Mouse (Mus musculus): ENCODE measurements at regions not wholly inside any gene's neighbourhood (a gene's known extent, or its start where the extent isn't known, plus 50 kb on each side); places are given as distances from the start of the nearest gene placed in this dataset.

DNA sequence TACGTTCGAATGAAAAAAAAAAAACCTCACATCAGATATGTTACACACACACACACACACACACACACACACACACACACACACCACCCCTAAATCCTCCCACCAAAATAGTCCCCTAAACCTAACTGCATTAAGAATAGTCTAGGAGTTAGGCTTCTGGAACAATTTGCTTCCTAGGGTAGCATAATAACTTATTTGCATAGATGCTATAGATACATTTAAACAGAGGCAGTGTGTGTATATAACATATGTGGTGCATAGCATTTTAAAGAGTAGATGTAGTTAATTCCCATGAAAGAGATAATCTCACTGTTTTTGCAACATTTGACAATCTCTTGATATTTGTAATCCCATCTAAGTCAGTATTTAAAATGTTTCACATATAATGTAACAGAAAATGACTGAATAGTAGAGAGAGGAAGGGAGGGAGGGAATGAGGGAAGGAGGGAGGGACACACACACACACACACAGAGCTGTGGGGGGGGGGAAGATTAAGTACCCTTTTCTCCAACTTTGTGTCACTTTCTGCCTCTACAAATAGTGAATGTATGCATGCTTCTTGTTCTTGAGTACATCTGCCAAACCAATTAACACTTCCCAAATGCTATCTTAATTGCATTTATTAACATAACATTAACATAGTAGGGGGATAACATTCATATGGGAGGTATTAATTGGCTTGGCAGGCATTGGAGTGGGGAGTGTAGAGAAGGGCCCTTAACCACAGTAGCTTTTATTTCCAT is 127.7 kb upstream of the Tle1 start:
- Histone ChIP-seq H3K4me3 (replicated peaks) (no peak overlapping the region), H3K4me2 (replicated peaks) (no peak overlapping the region), H3K9ac (no peak overlapping the region), H3K27me3 (no peaks in the 10 kb centered on the region), H3K9me3 (replicated peaks) (no peaks in the 10 kb centered on the region), H3K27ac (replicated peaks) (no peak overlapping the region), H3K36me3 (no peaks in the 10 kb centered on the region), H3K4me1 (no peaks in the 10 kb centered on the region)
- ATAC-seq (ENCODE audit: insufficient number of reproducible peaks, low FRiP score, low TSS enrichment, low read depth): no peak
- 90% methylated on average over 2 of the region's 2 CpGs for WGBS

DNA sequence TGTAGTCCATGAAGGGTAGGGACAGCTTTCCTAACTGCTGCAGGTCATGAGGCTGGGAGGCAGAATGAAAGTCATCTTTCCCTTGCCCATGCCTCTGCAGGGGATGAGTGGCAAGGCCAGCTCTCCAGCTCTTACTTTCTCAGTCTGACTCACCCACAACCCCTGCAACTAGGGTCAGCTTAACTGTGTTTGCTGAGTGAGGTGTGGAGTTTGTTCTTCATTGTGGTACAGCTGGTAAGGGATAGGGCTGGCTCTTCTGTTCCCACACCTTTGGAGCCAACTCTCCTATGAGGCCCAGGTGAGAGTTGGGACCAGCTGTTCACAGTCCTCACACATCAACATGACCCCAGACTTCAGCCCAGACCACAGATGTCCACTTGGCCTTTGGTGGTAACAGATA is 124.2 kb upstream of the Tle1 start:
- Histone ChIP-seq H3K4me2 (replicated peaks) (no peak overlapping the region), H3K27me3 (no peaks in the 10 kb centered on the region), H3K9ac (no peak overlapping the region), H3K9me3 (replicated peaks) (no peaks in the 10 kb centered on the region), H3K4me1 (no peaks in the 10 kb centered on the region), H3K4me3 (replicated peaks) (no peak overlapping the region), H3K27ac (replicated peaks) (no peak overlapping the region), H3K36me3 (no peaks in the 10 kb centered on the region)
- no peak for ATAC-seq (ENCODE audit: insufficient number of reproducible peaks, low FRiP score, low TSS enrichment, low read depth)

- Histone ChIP-seq H3K9ac (no peak overlapping the region), H3K27ac (replicated peaks) (no peak overlapping the region), H3K9me3 (replicated peaks) (no peaks in the 10 kb centered on the region), H3K27me3 (no peaks in the 10 kb centered on the region), H3K4me1 (no peaks in the 10 kb centered on the region), H3K36me3 (no peaks in the 10 kb centered on the region), H3K4me3 (replicated peaks) (no peak overlapping the region), H3K4me2 (replicated peaks) (no peak overlapping the region)
- ATAC-seq (ENCODE audit: insufficient number of reproducible peaks, low FRiP score, low TSS enrichment, low read depth): no peak
- 26% methylated on average over 1 of the region's 1 CpGs for WGBS
Observed at GRCm38 (mm10) chr4:72285112-72285675, 84.5 kb upstream of the Tle1 start.

- Histone ChIP-seq H3K9ac (no peak overlapping the region), H3K36me3 (no peaks in the 10 kb centered on the region), H3K4me3 (replicated peaks) (no peak overlapping the region), H3K4me2 (replicated peaks) (no peak overlapping the region), H3K9me3 (replicated peaks) (no peaks in the 10 kb centered on the region), H3K27me3 (no peaks in the 10 kb centered on the region), H3K4me1 (no peaks in the 10 kb centered on the region), H3K27ac (replicated peaks) (no peak overlapping the region)
- ATAC-seq (ENCODE audit: insufficient number of reproducible peaks, low FRiP score, low TSS enrichment, low read depth): no peak
- 74% methylated on average over 1 of the region's 1 CpGs for WGBS
Observed at GRCm38 (mm10) chr4:72250531-72250930, 49.8 kb upstream of the Tle1 start.

Data from embryonic facial prominence, embryonic 15.5 days (tissue).